Mouse (Mus musculus) large intestine, adult 2 months (tissue): ENCODE results near the gene Atxn7l3. TPM values are rescaled to one million over a fixed set of nuclear protein-coding genes. Genes with fewer than 3 reads are reported as not detected.

Source experiments
- polyA plus RNA-seq: library from polyadenylated mRNA; depleted of rRNA; stranded (reverse); fragments of >200 nt; gene quantifications from 2 replicates; pipeline ENCODE4 v1.2.3, GENCODE M21; 2012; rRNA removed

The Atxn7l3 gene
- polyA plus RNA-seq, 1 experiment, result 32.7 TPM

Other genes with a start within 250 kb of the Atxn7l3 start
- gene Mpp2, start 208.1 kb downstream of the Atxn7l3 start, polyA plus RNA-seq, result 1.8 and 2.1 TPM in 2 replicates
- gene Ppy, start 195.3 kb downstream of the Atxn7l3 start, polyA plus RNA-seq, result 2.7 TPM in 1 of 2 replicates, not detected in the other
- 224 and 536 TPM in 2 replicates for gene Pyy, start 188.8 kb downstream of the Atxn7l3 start, polyA plus RNA-seq
- 48.7 and 73.1 TPM in 2 replicates for gene Nags, start 151.1 kb downstream of the Atxn7l3 start, polyA plus RNA-seq
- 15.9 and 16.7 TPM in 2 replicates for gene Tmem101, start 140.2 kb downstream of the Atxn7l3 start, polyA plus RNA-seq
- 33.9 and 45.9 TPM in 2 replicates for gene Lsm12, start 111.3 kb downstream of the Atxn7l3 start, polyA plus RNA-seq
- gene G6pc3, start 107.0 kb downstream of the Atxn7l3 start, polyA plus RNA-seq, result 72.0 and 72.6 TPM in 2 replicates
- 30.3 TPM in 2 replicates for gene Hdac5, start 66.5 kb downstream of the Atxn7l3 start, polyA plus RNA-seq
- 7.2 and 9.3 TPM in 2 replicates for gene BC030867, start 47.7 kb downstream of the Atxn7l3 start, polyA plus RNA-seq
- 0.47 and 0.55 TPM in 2 replicates for gene Asb16, start 27.9 kb downstream of the Atxn7l3 start, polyA plus RNA-seq
- 54.5 and 65.4 TPM in 2 replicates for gene Tmub2, start 11.7 kb downstream of the Atxn7l3 start, polyA plus RNA-seq
- gene Ubtf, start 23.1 kb upstream of the Atxn7l3 start, polyA plus RNA-seq, result 22.0 and 22.5 TPM in 2 replicates
- gene Slc4a1, start 69.6 kb upstream of the Atxn7l3 start, polyA plus RNA-seq, result 0.01 and 0.10 TPM in 2 replicates
- gene Rundc3a, start 96.8 kb upstream of the Atxn7l3 start, polyA plus RNA-seq, result 4.3 and 4.6 TPM in 2 replicates
- 332 and 343 TPM in 2 replicates for gene Slc25a39, start 111.3 kb upstream of the Atxn7l3 start, polyA plus RNA-seq
- 110 and 122 TPM in 2 replicates for gene Grn, start 133.7 kb upstream of the Atxn7l3 start, polyA plus RNA-seq
- gene Fam171a2, start 151.1 kb upstream of the Atxn7l3 start, polyA plus RNA-seq, result 2.1 and 3.9 TPM in 2 replicates
- 1.9 and 3.4 TPM in 2 replicates for gene Itga2b, start 173.5 kb upstream of the Atxn7l3 start, polyA plus RNA-seq